Mouse (Mus musculus) splenic B cell, adult 2 months (primary cell): ENCODE results near the gene Parpbp.

Experiments
- DNase-seq: peaks from one replicate; pipeline ENCODE4 v3.0.0-alpha.2; 2011; ENCODE audit warnings: low read depth, low spot score
- H3K27me3 ChIP-seq: 2 replicates; pipeline ENCODE4 v1.6.1; 2012; ENCODE audit warnings: mild to moderate bottlenecking, low read length, moderate library complexity, mixed read lengths; ENCODE audit not compliant: control insufficient read depth, poor library complexity, insufficient read depth, severe bottlenecking
- H3K36me3 ChIP-seq: 2 replicates; pipeline ENCODE4 v1.6.1; 2012; ENCODE audit warnings: mild to moderate bottlenecking, low read length, moderate library complexity, mixed read lengths; ENCODE audit not compliant: control insufficient read depth, poor library complexity, insufficient read depth, severe bottlenecking

The Parpbp gene

DNA sequence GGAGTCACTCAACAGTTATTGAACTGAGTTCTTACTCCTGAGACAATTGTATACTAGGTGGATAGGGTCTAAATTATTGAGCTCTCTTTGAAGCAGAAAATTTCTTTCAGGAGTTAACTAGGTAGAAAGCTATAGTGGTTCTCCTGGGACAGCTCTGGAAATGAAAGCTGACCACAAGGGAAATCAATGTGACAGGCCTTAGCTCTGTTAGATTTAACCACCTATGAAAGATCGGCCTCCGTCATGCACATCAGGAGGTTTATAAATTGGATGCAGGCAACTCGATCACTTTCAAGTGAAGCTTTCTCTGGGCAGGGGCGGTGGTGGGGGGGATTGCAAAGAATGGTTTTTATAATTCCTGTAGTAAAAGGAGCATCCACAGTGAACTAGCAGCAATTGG lies 83.3 kb downstream of the Parpbp start:
- DNase-seq, result no peak

DNA sequence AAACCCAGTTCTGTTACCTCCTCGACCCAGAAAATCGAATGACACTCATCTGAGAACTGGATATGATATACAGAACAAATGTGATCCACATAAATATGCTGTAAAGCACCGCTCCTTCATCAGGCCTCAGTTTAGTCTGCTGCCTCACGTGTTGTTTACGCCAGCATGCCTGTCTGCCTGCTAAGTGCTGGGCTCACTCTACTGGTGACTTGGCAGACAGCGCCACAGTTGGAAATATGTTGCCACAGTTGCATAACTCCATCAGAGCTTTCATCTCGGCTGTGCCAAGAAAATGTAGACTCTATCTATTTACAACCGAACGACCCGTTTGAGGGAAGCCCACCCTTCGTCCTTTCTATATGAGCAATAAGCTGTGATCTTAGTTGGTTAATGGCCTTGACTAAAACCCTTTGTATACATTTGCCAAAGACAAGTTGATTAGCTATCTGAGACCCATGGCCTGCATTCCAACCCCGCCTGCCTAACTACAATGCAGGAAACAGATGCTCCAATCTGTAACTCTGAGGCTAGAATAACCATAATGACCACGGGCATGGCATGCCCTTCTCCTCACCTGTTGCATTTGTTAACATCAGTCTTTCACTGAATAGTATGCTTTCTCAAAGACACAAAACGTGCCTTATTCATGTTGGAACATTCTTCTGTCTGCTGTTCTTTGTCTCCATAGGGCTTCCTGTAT lies 89.6 kb downstream of the Parpbp start:
- Histone ChIP-seq H3K36me3 (no peaks in the 10 kb centered on the region), H3K27me3 (no peaks in the 10 kb centered on the region; the same call in 1 of the 2 replicates)
- DNase-seq, result no peak

More for the DNA sequence above, 83.3 kb downstream of the Parpbp start:
- no peaks in the 10 kb centered on the region for H3K36me3 ChIP-seq
- H3K27me3 ChIP-seq, result no peaks in the 10 kb centered on the region; the same call in 1 of the 2 replicates

DNA sequence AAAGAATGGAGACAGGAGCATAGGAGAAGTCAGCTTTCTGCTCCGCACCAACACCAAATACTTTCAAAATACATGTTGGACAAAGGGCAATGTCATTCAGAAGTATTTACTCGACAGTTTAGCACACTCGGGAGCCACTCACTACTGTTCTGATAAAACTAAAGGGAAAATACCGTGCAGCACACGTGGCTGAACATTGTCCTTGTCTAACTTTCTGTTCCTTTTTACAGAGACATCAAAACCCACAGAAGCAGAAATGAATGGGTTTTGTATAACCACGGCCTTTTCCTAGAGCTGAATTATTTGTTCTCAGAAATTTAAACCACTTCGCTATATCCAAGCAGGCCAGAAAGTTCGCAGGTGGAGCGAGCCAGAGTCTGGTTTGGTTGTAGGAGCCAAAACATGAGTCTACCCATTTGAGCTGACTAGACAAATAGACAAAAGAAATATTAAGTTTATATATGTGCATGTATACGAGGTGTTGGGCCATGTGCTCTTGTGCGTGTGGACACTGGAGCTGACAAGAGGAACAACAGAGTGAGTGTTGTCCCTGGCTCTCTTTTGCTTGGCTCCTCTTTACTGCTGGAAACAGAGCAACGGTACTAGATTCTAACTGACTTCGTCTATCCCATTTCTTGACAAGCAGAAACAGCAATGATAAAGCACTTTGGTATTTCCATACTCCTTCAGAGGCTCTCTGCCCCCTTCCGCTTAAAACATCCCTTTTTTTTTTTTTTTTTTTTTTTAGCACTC lies 92.3 kb downstream of the Parpbp start:
- H3K36me3 ChIP-seq, result no peaks in the 10 kb centered on the region
- H3K27me3 ChIP-seq, result no peaks in the 10 kb centered on the region; the same call in 1 of the 2 replicates
- peak; percentile 51 for DNase-seq

DNA sequence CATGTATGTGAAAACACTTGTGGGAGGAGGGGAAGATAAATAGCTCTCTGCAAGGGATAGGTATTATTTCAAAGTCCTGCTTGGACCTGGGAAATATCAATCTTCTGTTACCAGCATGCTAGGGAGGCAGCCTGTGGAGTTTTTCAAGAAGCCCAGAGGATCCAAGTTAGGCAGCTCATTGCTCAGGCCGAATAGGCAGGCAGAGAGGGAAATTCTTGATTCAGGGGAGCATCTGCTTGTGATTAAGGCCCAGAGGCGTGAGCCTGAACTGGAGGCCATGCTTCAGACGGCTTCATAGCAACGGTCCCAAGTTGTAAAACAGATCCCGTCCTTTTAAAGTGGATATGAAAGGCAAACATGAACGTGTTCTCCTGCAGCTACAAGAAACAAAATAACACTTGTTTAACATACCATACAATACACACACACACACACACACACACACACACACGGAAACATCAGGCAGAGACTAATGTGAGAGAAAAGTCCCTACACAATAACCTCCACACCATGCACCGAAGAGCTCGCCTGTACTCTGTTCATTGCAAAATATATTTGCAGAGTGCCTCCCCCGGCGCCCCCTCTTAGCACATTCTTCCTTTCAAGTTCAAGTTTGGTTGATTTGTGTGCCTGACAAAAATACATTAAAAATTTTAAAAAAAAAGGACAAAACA lies 100.5 kb downstream of the Parpbp start:
- DNase-seq, result no peak
- Histone ChIP-seq H3K27me3 (no peaks in the 10 kb centered on the region; the same call in 1 of the 2 replicates), H3K36me3 (no peaks in the 10 kb centered on the region)

DNA sequence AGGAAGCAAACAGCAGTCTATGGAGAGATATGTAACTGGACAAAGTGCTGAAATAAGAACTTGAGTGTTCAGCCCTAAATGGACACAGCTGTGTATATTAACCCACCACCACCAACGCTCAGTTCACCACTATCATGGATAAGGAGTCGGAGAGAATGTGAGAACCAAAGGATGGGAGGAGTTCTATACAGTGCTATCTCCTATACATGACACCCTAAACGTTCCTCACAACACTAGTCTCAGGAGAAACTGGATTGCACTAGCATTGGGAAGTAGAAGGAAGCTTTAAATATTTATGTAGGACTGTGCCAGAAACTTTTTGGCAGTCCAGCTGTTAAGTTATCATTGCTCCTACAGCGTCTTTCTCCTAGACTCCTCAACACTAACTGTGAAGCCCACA lies 102.4 kb downstream of the Parpbp start:
- H3K27me3 ChIP-seq, result no peaks in the 10 kb centered on the region; the same call in 1 of the 2 replicates
- no peak for DNase-seq
- no peaks in the 10 kb centered on the region for H3K36me3 ChIP-seq
